Mouse (Mus musculus) forebrain, postnatal 0 days (tissue): Measurements from ENCODE around the gene Sec14l3. TPM values are rescaled to one million over a fixed set of nuclear protein-coding genes. Genes with fewer than 3 reads are reported as not detected.

Experiments used
- ATAC-seq: fragments of 200-750 bp; cut with Nextera tagmentation; 2 replicates; pipeline ENCODE4 v1.8.0; 2017; ENCODE audit warnings: mild to moderate bottlenecking, moderate library complexity
- DNase-seq: peaks from one replicate; pipeline ENCODE4 v3.0.0-alpha.2; 2015
- H3K27ac ChIP-seq: fragments of 300-500 bp; sonication (generic); 2 replicates; pipeline ENCODE4 v1.5.1; 2014; ENCODE audit warnings: low read depth, mild to moderate bottlenecking, antibody characterized with exemption, low read length, moderate library complexity, mixed read lengths
- H3K27me3 ChIP-seq: fragments of 300-500 bp; sonication (generic); 2 replicates; pipeline ENCODE4 v1.6.1; 2014; ENCODE audit warnings: mild to moderate bottlenecking, low read length, mixed read lengths; ENCODE audit not compliant: insufficient read depth
- H3K36me3 ChIP-seq: fragments of 300-500 bp; sonication (generic); 2 replicates; pipeline ENCODE4 v1.6.1; 2014; ENCODE audit warnings: mild to moderate bottlenecking, moderate library complexity; ENCODE audit not compliant: insufficient read depth
- H3K4me1 ChIP-seq: fragments of 300-500 bp; sonication (generic); 2 replicates; pipeline ENCODE4 v1.6.1; 2014; ENCODE audit warnings: antibody characterized with exemption; ENCODE audit not compliant: insufficient read depth
- H3K4me2 ChIP-seq: fragments of 300-500 bp; sonication (generic); 2 replicates; pipeline ENCODE4 v1.6.1; 2014; ENCODE audit warnings: low read depth, mild to moderate bottlenecking, moderate library complexity
- H3K4me3 ChIP-seq: fragments of 300-500 bp; sonication (generic); 2 replicates; pipeline ENCODE4 v1.5.1; 2014; ENCODE audit warnings: low read depth, low read length, mixed read lengths
- H3K9ac ChIP-seq: fragments of 300-500 bp; sonication (generic); 2 replicates; pipeline ENCODE4 v1.6.1; 2014; ENCODE audit warnings: mild to moderate bottlenecking
- H3K9me3 ChIP-seq: fragments of 300-500 bp; sonication (generic); 2 replicates; pipeline ENCODE4 v1.6.1; 2016; ENCODE audit warnings: low read length
- CTCF ChIP-seq: sonication (generic); IDR thresholded peaks from 2 replicates; pipeline ENCODE4 v1.5.1; 2016; ENCODE audit warnings: antibody characterized with exemption, control low read depth, low read depth
- WGBS: fragments of 180-500 bp; shearing (Covaris S2); extraction: QIAGEN DNeasy Blood & Tissue Kit; methylation state at CpG from one replicate; pipeline ENCODE4 v1.1.7; 2014; 5-methylcytosine and 5-hydroxymethylcytosine counted together
- polyA plus RNA-seq: library from polyadenylated mRNA; unstranded; fragments of >200 nt; fragmentation: Nextera tagmentation; extraction: Ambion mirVana; gene quantifications from 2 replicates; pipeline ENCODE4 v1.2.1, GENCODE M21; 2015
- total RNA-seq: library from RNA; depleted of rRNA; stranded (reverse); fragments of >200 nt; gene quantifications from 2 replicates; pipeline ENCODE4 v1.2.3, GENCODE M21; 2014

The Sec14l3 gene
- total and polyA plus RNA-seq, 2 experiments from 2014 or later = 3.8 to 4.7 TPM

DNA sequence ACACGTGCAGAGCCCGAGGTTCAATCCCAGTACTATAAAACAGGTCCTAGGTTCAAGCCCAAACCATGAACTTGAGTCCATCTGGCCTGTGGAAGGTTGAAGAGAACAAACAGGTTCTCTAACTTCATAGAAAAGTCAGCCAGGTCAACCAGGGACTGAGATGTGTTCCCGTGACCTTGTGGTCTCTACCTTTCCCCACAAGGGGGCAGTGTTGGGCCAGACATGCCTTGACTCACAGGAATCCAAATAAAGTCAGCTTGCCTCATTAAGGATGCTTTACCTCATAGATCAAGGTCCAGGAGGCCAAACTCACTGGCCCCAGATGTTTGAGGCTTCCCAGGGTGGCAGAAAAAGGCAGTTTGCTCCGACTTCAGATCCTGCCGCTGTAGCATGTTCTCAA is 11.1 kb upstream of the Sec14l3 start:
- ATAC-seq = no peak
- Histone ChIP-seq H3K9ac (no peak overlapping the region), H3K27me3 (no peaks in the 10 kb centered on the region), H3K4me2 (no peak overlapping the region), H3K4me3 (no peak overlapping the region), H3K27ac (no peak overlapping the region), H3K4me1 (no peaks in the 10 kb centered on the region), H3K36me3 (no peaks in the 10 kb centered on the region), H3K9me3 (no peaks in the 10 kb centered on the region)
- DNase-seq = peak; percentile 76
- WGBS = 17% methylated on average over 5 of the region's 5 CpGs
- peak; percentile 84 for TF ChIP-seq CTCF

DNA sequence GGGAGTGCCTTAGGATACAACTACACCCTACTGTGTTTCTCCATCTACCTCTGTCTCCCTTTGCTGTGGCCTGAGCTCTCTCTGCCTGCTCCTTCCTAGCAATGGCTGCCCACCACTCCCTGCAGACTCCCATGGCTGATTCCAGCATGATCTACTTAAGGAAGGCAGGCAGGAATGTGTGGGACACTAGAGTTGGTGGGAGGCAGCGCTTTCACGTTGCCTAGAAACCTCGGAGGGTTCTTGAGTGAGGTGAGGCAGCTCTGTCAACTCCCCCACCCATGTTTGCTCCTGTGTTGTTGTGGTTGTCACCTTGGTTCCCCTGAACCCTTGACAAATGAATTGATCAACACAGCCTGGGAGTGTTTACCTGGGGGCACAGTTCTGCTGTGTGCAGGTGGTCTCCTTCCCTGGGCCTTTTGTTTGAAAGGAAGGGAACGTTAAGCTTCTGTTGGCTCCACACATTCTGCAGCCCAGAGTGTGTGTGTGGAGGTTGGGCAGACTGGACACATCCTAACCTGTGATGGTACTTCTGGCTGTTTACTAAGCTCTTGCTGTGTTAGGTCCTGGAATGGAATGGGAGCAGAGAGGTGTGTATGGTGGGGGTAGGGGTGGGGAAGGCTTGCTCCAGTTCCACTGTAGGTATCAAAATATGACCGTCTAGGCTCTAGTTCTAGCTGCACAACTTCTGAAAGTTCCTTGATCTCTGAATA is 3.6 kb upstream of the Sec14l3 start:
- DNase-seq (no peak), ATAC-seq (no peak)
- no peaks in the 10 kb centered on the region for H3K4me1 ChIP-seq
- H3K9ac ChIP-seq = no peak overlapping the region
- H3K4me2 ChIP-seq = no peak overlapping the region
- H3K36me3 ChIP-seq = no peaks in the 10 kb centered on the region
- H3K4me3 ChIP-seq = no peak overlapping the region
- no peaks in the 10 kb centered on the region for H3K27me3 ChIP-seq
- TF ChIP-seq CTCF = no peak
- WGBS = 76% methylated on average over 5 of the region's 5 CpGs
- H3K9me3 ChIP-seq = no peaks in the 10 kb centered on the region
- no peak overlapping the region for H3K27ac ChIP-seq

DNA sequence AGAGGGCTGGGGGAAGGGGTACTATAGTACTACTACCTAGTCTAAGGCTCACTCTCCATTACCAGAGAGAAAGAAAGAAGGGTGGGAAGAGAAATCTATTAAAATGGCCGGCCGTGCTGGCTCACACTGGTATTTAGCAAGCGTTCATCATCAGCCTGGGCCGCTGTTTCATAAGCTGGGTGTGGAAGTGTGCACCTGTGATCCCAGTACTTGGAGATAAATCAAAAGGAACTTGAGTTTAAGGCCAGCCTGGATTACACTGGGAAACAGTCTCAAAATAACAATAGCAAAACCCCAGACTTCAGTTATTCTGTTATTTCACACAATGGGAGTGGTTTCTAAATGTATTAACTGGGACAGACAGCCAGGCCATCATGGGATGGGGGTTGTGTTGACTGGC is 2.1 kb upstream of the Sec14l3 start:
- DNase-seq (no peak), ATAC-seq (no peak)
- no peaks in the 10 kb centered on the region for H3K9me3 ChIP-seq
- TF ChIP-seq CTCF = no peak
- no peak overlapping the region for H3K9ac ChIP-seq
- H3K4me1 ChIP-seq = no peaks in the 10 kb centered on the region
- H3K4me3 ChIP-seq = no peak overlapping the region
- no peaks in the 10 kb centered on the region for H3K27me3 ChIP-seq
- H3K27ac ChIP-seq = no peak overlapping the region
- no peaks in the 10 kb centered on the region for H3K36me3 ChIP-seq
- WGBS = 87% methylated on average over 4 of the region's 4 CpGs
- H3K4me2 ChIP-seq = no peak overlapping the region

DNA sequence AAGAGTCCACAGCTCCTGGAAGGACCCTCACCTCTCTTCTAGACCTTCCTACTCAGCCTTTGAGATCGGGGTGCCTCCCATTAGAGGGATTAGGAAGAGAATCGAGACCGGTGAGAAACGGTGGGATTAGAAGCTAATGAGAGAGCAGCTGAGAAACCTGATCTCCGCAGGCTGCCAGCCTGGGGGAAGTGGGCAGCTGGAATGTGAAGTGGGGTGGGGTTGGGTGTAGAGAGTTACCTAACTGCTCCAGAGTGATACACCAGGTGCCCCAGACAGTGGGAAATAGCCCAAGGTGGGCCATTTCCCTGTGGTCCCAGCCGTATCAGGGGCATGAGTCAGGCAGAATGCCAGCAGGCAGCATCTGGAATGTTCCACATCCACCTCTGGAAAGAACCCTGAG is 1.7 kb upstream of the Sec14l3 start:
- TF ChIP-seq CTCF = no peak
- WGBS = 23% methylated on average over 6 of the region's 6 CpGs
- no peaks in the 10 kb centered on the region for H3K27me3 ChIP-seq
- no peak overlapping the region for H3K4me2 ChIP-seq
- no peaks in the 10 kb centered on the region for H3K9me3 ChIP-seq
- H3K4me1 ChIP-seq = no peaks in the 10 kb centered on the region
- no peak overlapping the region for H3K27ac ChIP-seq
- no peak for DNase-seq
- H3K9ac ChIP-seq = no peak overlapping the region
- H3K36me3 ChIP-seq = no peaks in the 10 kb centered on the region
- no peak overlapping the region for H3K4me3 ChIP-seq
- no peak for ATAC-seq

DNA sequence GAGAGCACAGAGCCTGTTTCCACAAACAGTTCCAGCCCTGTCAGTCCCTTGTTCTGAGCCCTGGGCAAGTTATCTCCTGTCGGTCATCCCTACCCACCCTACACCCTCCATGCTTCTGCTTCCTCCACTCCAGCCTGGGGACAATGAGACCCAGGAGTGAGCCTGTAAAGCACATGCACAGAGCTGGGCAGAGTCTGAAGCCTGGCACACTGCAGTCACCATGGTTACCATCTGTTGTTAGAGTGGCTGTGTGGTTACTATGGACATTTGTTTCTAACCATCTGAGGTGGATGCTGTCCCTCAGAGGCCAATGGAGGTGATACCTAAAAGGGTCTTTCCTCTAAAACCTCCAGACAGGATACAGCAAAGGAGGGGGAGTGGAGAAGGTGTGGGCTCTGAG is 5.0 kb downstream of the Sec14l3 start:
- peak overlapping the region; percentile 47 for H3K27ac ChIP-seq
- H3K36me3 ChIP-seq = no peaks in the 10 kb centered on the region
- no peaks in the 10 kb centered on the region for H3K9me3 ChIP-seq
- H3K4me2 ChIP-seq = no peak overlapping the region
- no peaks in the 10 kb centered on the region for H3K27me3 ChIP-seq
- no peak overlapping the region for H3K4me3 ChIP-seq
- ATAC-seq (peak; percentile 98), DNase-seq (peak; percentile 74)
- no peak for TF ChIP-seq CTCF
- no peaks in the 10 kb centered on the region for H3K4me1 ChIP-seq
- no peak overlapping the region for H3K9ac ChIP-seq
- 59% methylated on average over 1 of the region's 1 CpGs for WGBS

DNA sequence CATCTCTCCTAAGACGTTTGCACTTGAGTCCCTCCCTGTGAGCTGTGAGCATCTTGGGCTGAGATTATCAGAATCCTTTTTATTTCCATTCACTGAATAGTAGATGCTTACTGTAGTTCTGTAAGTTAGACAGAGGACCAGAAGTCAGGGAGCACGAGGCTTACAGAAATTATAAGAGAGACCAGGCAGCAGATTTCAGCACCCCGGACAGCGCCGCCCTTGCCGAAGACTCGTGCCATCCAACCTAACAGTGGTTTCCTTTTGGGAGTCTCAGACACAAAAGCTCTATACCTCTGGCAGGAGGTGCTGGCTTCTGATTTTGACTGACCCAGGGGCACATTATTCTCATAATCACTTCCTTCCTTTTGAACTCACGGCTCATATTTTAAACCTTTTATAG is 12.0 kb downstream of the Sec14l3 start:
- ATAC-seq = no peak
- H3K27ac ChIP-seq = no peak overlapping the region
- no peak overlapping the region for H3K9ac ChIP-seq
- H3K9me3 ChIP-seq = no peaks in the 10 kb centered on the region
- H3K27me3 ChIP-seq = no peaks in the 10 kb centered on the region
- H3K36me3 ChIP-seq = no peaks in the 10 kb centered on the region
- H3K4me2 ChIP-seq = no peak overlapping the region
- no peak for TF ChIP-seq CTCF
- no peak overlapping the region for H3K4me3 ChIP-seq
- no peak for DNase-seq
- no peaks in the 10 kb centered on the region for H3K4me1 ChIP-seq
- WGBS = 18% methylated on average over 8 of the region's 8 CpGs

DNA sequence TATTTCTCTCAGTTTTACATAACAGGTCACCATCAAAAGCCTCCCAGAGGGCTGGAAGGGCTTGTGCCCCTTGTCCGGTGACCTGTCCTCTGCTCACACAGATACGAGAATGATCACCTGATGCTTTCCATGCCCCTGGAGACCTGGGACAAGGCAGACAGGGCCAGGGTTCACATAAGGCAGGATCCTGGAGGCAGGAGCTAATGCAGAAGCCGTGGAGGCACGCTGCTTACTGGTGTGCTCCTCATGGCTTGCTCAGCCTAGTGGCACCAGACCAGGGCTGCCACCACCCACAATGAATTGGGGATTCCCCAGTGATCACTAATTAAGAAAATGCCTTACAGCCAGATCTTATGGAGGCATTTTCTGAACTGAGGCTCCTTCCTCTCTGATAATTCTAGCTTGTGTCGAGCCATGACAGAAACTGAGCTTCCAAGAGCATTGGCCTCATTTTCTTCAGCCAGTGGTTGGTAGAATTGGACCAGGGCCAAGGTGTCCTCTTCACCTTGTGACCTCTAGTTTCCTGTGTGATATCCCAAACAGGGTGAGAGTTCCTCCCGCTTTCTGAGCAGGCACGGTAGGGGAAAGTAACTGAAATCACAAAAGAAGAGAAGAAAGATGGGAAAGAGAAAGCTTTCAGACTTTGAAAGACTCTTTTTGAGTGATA is 13.8 kb downstream of the Sec14l3 start:
- no peak for TF ChIP-seq CTCF
- Histone ChIP-seq H3K9ac (no peak overlapping the region), H3K4me1 (no peaks in the 10 kb centered on the region), H3K27me3 (no peaks in the 10 kb centered on the region), H3K9me3 (no peaks in the 10 kb centered on the region), H3K27ac (no peak overlapping the region), H3K4me2 (no peak overlapping the region), H3K36me3 (no peaks in the 10 kb centered on the region), H3K4me3 (no peak overlapping the region)
- ATAC-seq (no peak), DNase-seq (no peak)
- WGBS = 88% methylated on average over 7 of the region's 7 CpGs
